13 mouse cellular contexts compared by ENCODE assay signal in the genomic region with DNA sequence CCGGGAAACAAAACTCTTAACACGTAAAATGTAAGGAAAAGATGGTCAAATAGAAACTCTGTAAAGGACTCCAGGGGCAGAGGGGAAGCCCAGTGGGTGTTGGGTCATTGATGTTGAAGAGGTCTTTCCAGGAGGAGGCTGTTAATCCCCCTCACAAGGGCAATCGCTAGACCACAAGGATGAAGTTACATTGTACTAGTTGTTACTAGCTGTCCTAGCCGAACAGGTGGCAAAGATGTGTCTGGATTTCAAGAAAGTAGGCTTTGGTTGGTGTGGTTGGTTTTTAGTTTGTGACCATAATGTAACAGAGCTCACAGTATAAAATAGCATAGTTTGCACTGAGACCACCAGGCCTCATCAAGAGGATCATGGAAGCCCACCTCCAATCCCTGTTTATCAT. TPM values are rescaled to one million over a fixed set of nuclear protein-coding genes. Genes with fewer than 3 reads are reported as not detected.
"Had no signal": no experiment of that assay in that cellular context is flagged by ENCODE, and none has a peak within 500 bp of the region (broad histone marks: within the 10 kb centered on the region; RNA-seq: fewer than 3 reads in every experiment).

No protein-coding gene starts in this region.

- H3K4me2 ChIP-seq: liver, embryonic 11.5 days; liver, embryonic 15.5 days; midbrain, embryonic 13.5 days; neural tube, embryonic 15.5 days had no signal

- ATAC-seq: lung, postnatal 0 days; midbrain, embryonic 13.5 days had no signal

- H3K9me3 ChIP-seq: liver, embryonic 15.5 days; midbrain, embryonic 13.5 days; neural tube, embryonic 15.5 days had no signal

- H3K4me3 ChIP-seq: liver, embryonic 15.5 days; midbrain, embryonic 13.5 days; neural tube, embryonic 15.5 days had no signal

- H3K27me3 ChIP-seq: midbrain, embryonic 13.5 days; neural tube, embryonic 15.5 days had no signal

- H3K36me3 ChIP-seq: liver, embryonic 15.5 days; midbrain, embryonic 13.5 days; neural tube, embryonic 15.5 days had no signal

- H3K27ac ChIP-seq: liver, embryonic 15.5 days; midbrain, embryonic 13.5 days; neural tube, embryonic 15.5 days had no signal

- H3K9ac ChIP-seq: liver, embryonic 15.5 days; midbrain, embryonic 13.5 days; neural tube, embryonic 15.5 days had no signal

- DNase-seq: kidney, adult 2 months; kidney, postnatal 10 days; left cerebral cortex, postnatal 4 days; lung, adult 2 months; lung, postnatal 36 days had no signal

RNA-seq across cellular contexts. Expression of a gene that starts 3.5 kb away (rescaled TPM):
- polyA plus RNA-seq: large intestine, adult 2 months; liver, embryonic 11.5 days; liver, embryonic 15.5 days; neural tube, embryonic 11.5 days; stomach, embryonic 16.5 days had no signal
